Mouse (Mus musculus) forebrain, embryonic 16.5 days (tissue): Measurements from ENCODE around the gene Ncor2. TPM values are rescaled to one million over a fixed set of nuclear protein-coding genes. Genes with fewer than 3 reads are reported as not detected.

ENCODE experiments used
- ATAC-seq: fragments of 200-750 bp; cut with Nextera tagmentation; 2 replicates; pipeline ENCODE4 v1.8.0; 2017; ENCODE audit warnings: mild to moderate bottlenecking, moderate library complexity
- H3K27ac ChIP-seq: fragments of 300-500 bp; sonication (generic); 2 replicates; pipeline ENCODE4 v1.5.1; 2014; ENCODE audit warnings: low read length, control low read depth
- H3K27me3 ChIP-seq: fragments of 300-500 bp; sonication (generic); replicated peaks from 2 replicates; pipeline ENCODE4 v1.6.1; 2014; ENCODE audit warnings: low read length; ENCODE audit not compliant: control insufficient read depth, insufficient read depth
- H3K36me3 ChIP-seq: fragments of 300-500 bp; sonication (generic); 2 replicates; pipeline ENCODE4 v1.6.1; 2014; ENCODE audit not compliant: control insufficient read depth, insufficient read depth
- H3K4me1 ChIP-seq: fragments of 300-500 bp; sonication (generic); replicated peaks from 2 replicates; pipeline ENCODE4 v1.6.1; 2014; ENCODE audit warnings: low read length; ENCODE audit not compliant: control insufficient read depth, insufficient read depth
- H3K4me2 ChIP-seq: fragments of 300-500 bp; sonication (generic); 2 replicates; pipeline ENCODE4 v1.6.1; 2014; ENCODE audit warnings: mild to moderate bottlenecking, low read length, control low read depth
- H3K4me3 ChIP-seq: fragments of 300-500 bp; sonication (generic); replicated peaks from 2 replicates; pipeline ENCODE4 v1.5.1; 2014; ENCODE audit warnings: mild to moderate bottlenecking, low read length, control low read depth
- H3K9ac ChIP-seq: fragments of 300-500 bp; sonication (generic); replicated peaks from 2 replicates; pipeline ENCODE4 v1.6.1; 2014; ENCODE audit warnings: low read depth, low read length, control low read depth
- H3K9me3 ChIP-seq: fragments of 300-500 bp; sonication (generic); 2 replicates; pipeline ENCODE4 v1.6.1; 2016; ENCODE audit warnings: low read length; ENCODE audit not compliant: control insufficient read depth
- WGBS: fragments of 180-500 bp; shearing (Covaris S2); extraction: QIAGEN DNeasy Blood & Tissue Kit; methylation state at CpG from one replicate; pipeline ENCODE4 v1.1.7; 2014; 5-methylcytosine and 5-hydroxymethylcytosine counted together
- polyA plus RNA-seq: library from polyadenylated mRNA; unstranded; fragments of >200 nt; fragmentation: Nextera tagmentation; extraction: Ambion mirVana; gene quantifications from 2 replicates; pipeline ENCODE4 v1.2.1, GENCODE M21; 2015

The Ncor2 gene
- polyA plus RNA-seq, 1 experiment from 2014 or later, result 26.5 TPM

GRCm38 (mm10) chr5:125066479-125067471 lies 112.2 kb downstream of the Ncor2 start:
- no peaks in the 10 kb centered on the region for H3K9me3 ChIP-seq
- ATAC-seq, result no peak
- H3K4me2 ChIP-seq, result no peak overlapping the region
- H3K4me3 ChIP-seq, result no peak overlapping the region
- 89% methylated on average over 13 of the region's 13 CpGs for WGBS
- peaks cover 31% of the 10 kb centered on the region for H3K4me1 ChIP-seq
- peaks cover 7% of the 10 kb centered on the region; the same call in 1 of the 2 replicates for H3K36me3 ChIP-seq
- H3K27ac ChIP-seq, result no peak overlapping the region
- H3K27me3 ChIP-seq, result no peaks in the 10 kb centered on the region
- H3K9ac ChIP-seq, result no peak overlapping the region

GRCm38 (mm10) chr5:125063015-125063414 lies 116.0 kb downstream of the Ncor2 start:
- H3K27ac ChIP-seq, result peak overlapping the region; percentile 70
- no peaks in the 10 kb centered on the region for H3K27me3 ChIP-seq
- H3K4me1 ChIP-seq, result peaks cover 33% of the 10 kb centered on the region
- H3K4me2 ChIP-seq, result no peak overlapping the region
- WGBS, result 39% methylated on average over 17 of the region's 17 CpGs
- peaks cover 7% of the 10 kb centered on the region; the same call in 1 of the 2 replicates for H3K36me3 ChIP-seq
- H3K4me3 ChIP-seq, result no peak overlapping the region
- H3K9me3 ChIP-seq, result no peaks in the 10 kb centered on the region
- peak; percentile 36; the same call in 1 of the 2 replicates for ATAC-seq
- peak overlapping the region; percentile 15; the same call in 1 of the 2 replicates for H3K9ac ChIP-seq

GRCm38 (mm10) chr5:125058267-125058668 lies 120.8 kb downstream of the Ncor2 start:
- Histone ChIP-seq H3K36me3 (no peaks in the 10 kb centered on the region), H3K4me3 (peak overlapping the region; percentile 33), H3K9me3 (no peaks in the 10 kb centered on the region), H3K27me3 (no peaks in the 10 kb centered on the region), H3K4me1 (peaks cover 55% of the 10 kb centered on the region), H3K9ac (peak overlapping the region; percentile 54), H3K27ac (peak overlapping the region; percentile 82), H3K4me2 (peak overlapping the region; percentile 63)
- 3% methylated on average over 22 of the region's 29 CpGs for WGBS
- ATAC-seq, result peak; percentile 76

GRCm38 (mm10) chr5:125057555-125058266 lies 121.3 kb downstream of the Ncor2 start:
- Histone ChIP-seq H3K36me3 (no peaks in the 10 kb centered on the region), H3K27ac (peak overlapping the region; percentile 82), H3K4me2 (peak overlapping the region; percentile 63), H3K27me3 (no peaks in the 10 kb centered on the region), H3K4me3 (peak overlapping the region; percentile 33), H3K9me3 (no peaks in the 10 kb centered on the region), H3K4me1 (peaks cover 55% of the 10 kb centered on the region), H3K9ac (peak overlapping the region; percentile 54)
- WGBS, result 24% methylated on average over 29 of the region's 29 CpGs
- peak; percentile 41 for ATAC-seq

GRCm38 (mm10) chr5:125056696-125057554 lies 122.1 kb downstream of the Ncor2 start:
- H3K9ac ChIP-seq, result no peak overlapping the region; the same call in 1 of the 2 replicates
- peak overlapping the region; percentile 63 for H3K4me2 ChIP-seq
- 16% methylated on average over 19 of the region's 19 CpGs for WGBS
- no peaks in the 10 kb centered on the region for H3K27me3 ChIP-seq
- ATAC-seq, result no peak
- H3K4me3 ChIP-seq, result peak overlapping the region; percentile 33
- H3K36me3 ChIP-seq, result no peaks in the 10 kb centered on the region
- peaks cover 59% of the 10 kb centered on the region for H3K4me1 ChIP-seq
- H3K27ac ChIP-seq, result peak overlapping the region; percentile 82; the same call in 1 of the 2 replicates
- no peaks in the 10 kb centered on the region for H3K9me3 ChIP-seq

- no peak overlapping the region for H3K4me3 ChIP-seq
- WGBS, result 22% methylated on average over 6 of the region's 6 CpGs
- H3K27ac ChIP-seq, result no peak overlapping the region
- H3K4me2 ChIP-seq, result peak overlapping the region; percentile 1; the same call in 1 of the 2 replicates
- H3K9me3 ChIP-seq, result no peaks in the 10 kb centered on the region
- no peaks in the 10 kb centered on the region for H3K36me3 ChIP-seq
- H3K9ac ChIP-seq, result no peak overlapping the region
- H3K4me1 ChIP-seq, result peaks cover 59% of the 10 kb centered on the region
- H3K27me3 ChIP-seq, result no peaks in the 10 kb centered on the region
- ATAC-seq, result no peak
Observed at GRCm38 (mm10) chr5:125056331-125056695, 122.7 kb downstream of the Ncor2 start.

- no peak overlapping the region for H3K9ac ChIP-seq
- H3K27ac ChIP-seq, result no peak overlapping the region
- H3K27me3 ChIP-seq, result no peaks in the 10 kb centered on the region
- H3K36me3 ChIP-seq, result no peaks in the 10 kb centered on the region
- H3K4me2 ChIP-seq, result no peak overlapping the region
- no peak for ATAC-seq
- no peak overlapping the region for H3K4me3 ChIP-seq
- H3K9me3 ChIP-seq, result no peaks in the 10 kb centered on the region
- 73% methylated on average over 8 of the region's 8 CpGs for whole genome bisulfite sequencing
- peaks cover 59% of the 10 kb centered on the region for H3K4me1 ChIP-seq
Observed at GRCm38 (mm10) chr5:125055901-125056300, 123.1 kb downstream of the Ncor2 start.

- Histone ChIP-seq H3K4me2 (no peak overlapping the region), H3K4me1 (peaks cover 44% of the 10 kb centered on the region), H3K9me3 (no peaks in the 10 kb centered on the region), H3K27me3 (no peaks in the 10 kb centered on the region), H3K27ac (no peak overlapping the region), H3K9ac (no peak overlapping the region), H3K4me3 (no peak overlapping the region), H3K36me3 (no peaks in the 10 kb centered on the region)
- 63% methylated on average over 7 of the region's 7 CpGs for WGBS
- no peak for ATAC-seq
Observed at GRCm38 (mm10) chr5:125053661-125054060, 125.4 kb downstream of the Ncor2 start.
